Mouse (Mus musculus): ENCODE measurements around the gene Lefty1. TPM values are rescaled to one million over a fixed set of nuclear protein-coding genes. Genes with fewer than 3 reads are reported as not detected.
"Not testable (repeated sequence)": the region's sequence is repeated elsewhere in the genome, so short reads cannot be mapped to it uniquely, and the experiment has no call there.

Lefty1 gene
- total RNA-seq, 2 experiments from 2014 or later, result 0.96 to 1.5 TPM

- DNase-seq (ENCODE audit: low spot score in 2 of 2), result no peak
Measured at GRCm38 (mm10) chr1:180919686-180920085, 15.1 kb upstream of the Lefty1 start.

GRCm38 (mm10) chr1:180922273-180923048 lies 12.4 kb upstream of the Lefty1 start:
- no peak for DNase-seq (ENCODE audit: low spot score in 2 of 2)

- no peak for DNase-seq (ENCODE audit: low spot score in 2 of 2)
Measured at GRCm38 (mm10) chr1:180924737-180925136, 10.1 kb upstream of the Lefty1 start.

GRCm38 (mm10) chr1:180926286-180926685 lies 8.5 kb upstream of the Lefty1 start:
- no peak for DNase-seq (ENCODE audit: low spot score in 2 of 2)

- no peak for DNase-seq (ENCODE audit: low spot score in 2 of 2)
Measured at GRCm38 (mm10) chr1:180929599-180929998, 5.2 kb upstream of the Lefty1 start.

GRCm38 (mm10) chr1:180931106-180931505 lies 3.7 kb upstream of the Lefty1 start:
- DNase-seq (ENCODE audit: low spot score in 2 of 2), result no peak

- no peak for DNase-seq (ENCODE audit: low spot score in 2 of 2)
Measured at GRCm38 (mm10) chr1:180933659-180934058, 1.2 kb upstream of the Lefty1 start.

- DNase-seq (ENCODE audit: low spot score in 2 of 2), result not testable (repeated sequence)
Measured at GRCm38 (mm10) chr1:180936610-180937398, 2.0 kb downstream of the Lefty1 start.

GRCm38 (mm10) chr1:180937631-180938030 lies 2.8 kb downstream of the Lefty1 start:
- DNase-seq (ENCODE audit: low spot score in 2 of 2), result not testable (repeated sequence)

GRCm38 (mm10) chr1:180938781-180939180 lies 4.0 kb downstream of the Lefty1 start:
- DNase-seq (ENCODE audit: low spot score in 2 of 2), result not testable (repeated sequence)

- DNase-seq (ENCODE audit: low spot score in 2 of 2), result no peak
Measured at GRCm38 (mm10) chr1:180940776-180941460, 6.1 kb downstream of the Lefty1 start.

GRCm38 (mm10) chr1:180941726-180942125 lies 6.9 kb downstream of the Lefty1 start:
- DNase-seq (ENCODE audit: low spot score in 2 of 2), result no peak

- DNase-seq (ENCODE audit: low spot score in 2 of 2), result peak; percentile 59 to 81
Measured at GRCm38 (mm10) chr1:180942166-180943031, 7.6 kb downstream of the Lefty1 start, which contains the start of gene Tmem63a. Gene Tmem63a (plus strand): TSS chr1:180942344.

- DNase-seq (ENCODE audit: low spot score in 2 of 2), result no peak
Measured at GRCm38 (mm10) chr1:180943032-180943644, 8.3 kb downstream of the Lefty1 start.

GRCm38 (mm10) chr1:180943896-180944295 lies 9.1 kb downstream of the Lefty1 start:
- no peak for DNase-seq (ENCODE audit: low spot score in 2 of 2)

- DNase-seq (ENCODE audit: low spot score in 2 of 2), result no peak
Measured at GRCm38 (mm10) chr1:180944553-180944952, 9.7 kb downstream of the Lefty1 start.

- DNase-seq (ENCODE audit: low spot score in 2 of 2), result peak in 1 of 2 experiments; percentile 65
Measured at GRCm38 (mm10) chr1:180945001-180945980, 10.5 kb downstream of the Lefty1 start.

- DNase-seq (ENCODE audit: low spot score in 2 of 2), result no peak
Measured at GRCm38 (mm10) chr1:180946448-180946847, 11.6 kb downstream of the Lefty1 start.

Data from gastrocnemius, postnatal 4 days (tissue).